Mouse (Mus musculus) embryonic fibroblast, embryonic 13.5 days (primary cell): Measurements from ENCODE around the gene Gm10644.

Experiments used
- CTCF ChIP-seq: IDR thresholded peaks from 2 replicates; pipeline ENCODE4 v1.5.1; 2011; ENCODE audit warnings: mild to moderate bottlenecking, control low read depth, low read length, moderate library complexity, borderline replicate concordance; ENCODE audit not compliant: insufficient read depth
- POLR2A ChIP-seq: IDR thresholded peaks from 2 replicates; pipeline ENCODE4 v1.6.1; 2011; ENCODE audit warnings: low read depth, mild to moderate bottlenecking, control low read depth, low read length, moderate library complexity

DNA sequence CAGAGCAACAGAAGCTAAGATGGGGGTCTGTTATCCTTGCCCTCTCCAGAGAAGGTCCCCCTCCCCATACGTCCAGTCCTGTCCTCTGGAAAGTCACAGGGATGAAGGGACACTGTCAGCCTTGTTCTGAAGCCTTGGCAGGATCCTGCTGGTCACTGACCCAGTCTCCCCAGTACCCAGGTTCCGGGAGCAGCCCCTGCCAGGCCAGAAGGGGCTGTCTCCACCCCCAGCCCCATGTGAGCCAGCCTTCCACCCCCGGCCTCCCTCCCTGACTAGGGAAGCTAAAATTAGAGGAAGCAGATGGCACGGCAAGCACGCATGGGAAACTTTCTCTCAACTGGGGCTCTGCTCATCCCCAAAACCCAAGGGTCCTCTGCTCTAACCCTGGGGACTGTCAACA is 39.0 kb downstream of the Gm10644 start:
- TF ChIP-seq POLR2A (no peak), CTCF (no peak)
